ENCODE assay signal across 16 mouse cellular contexts in the genomic region with DNA sequence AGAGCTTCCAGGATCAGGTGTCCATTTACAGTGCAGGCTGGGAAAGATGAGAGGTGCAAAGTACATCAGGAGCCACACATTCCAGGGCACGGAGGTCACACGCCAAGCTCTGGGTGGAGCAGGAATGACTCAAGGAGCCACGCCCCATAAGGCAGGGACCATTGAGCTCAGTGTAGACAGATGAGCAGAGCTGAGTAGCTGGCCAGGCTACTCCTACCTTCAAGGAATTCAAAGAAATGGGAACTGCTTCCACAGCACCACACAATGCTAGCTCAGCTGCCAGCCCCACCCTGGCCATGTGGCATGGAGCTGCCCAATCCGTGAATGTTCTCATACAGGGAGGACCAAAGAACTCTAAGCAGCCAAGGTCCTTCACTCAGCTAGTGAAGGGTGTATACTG. TPM values are rescaled to one million over a fixed set of nuclear protein-coding genes. Genes with fewer than 3 reads are reported as not detected.
A peak's percentile ranks its signal among the peaks of the same experiment; 100 is the strongest.
DNase-seq lines count a peak whose midpoint lies in the region; ATAC-seq and TF ChIP-seq lines count a peak whose summit lies in the region.
"Had no signal": no experiment of that assay in that cellular context is flagged by ENCODE, and none has a peak within 500 bp of the region (broad histone marks: within the 10 kb centered on the region; RNA-seq: fewer than 3 reads in every experiment).

No protein-coding gene starts in this region.

- no peaks in the 10 kb centered on the region for H3K79me3 ChIP-seq in C2C12 (ENCODE audit: low read depth)

- H3K4me3 ChIP-seq in C2C12 (ENCODE audit: insufficient read depth, poor library complexity, severe bottlenecking), result no peak overlapping the region
- no peak overlapping the region for H3K4me3 ChIP-seq in intestine, embryonic 15.5 days (replicated peaks)
- no peak overlapping the region for H3K4me3 ChIP-seq in stomach, embryonic 14.5 days (ENCODE audit: low read depth, low read length)
- no peak overlapping the region for H3K4me3 ChIP-seq in hindbrain, embryonic 13.5 days
- H3K4me3 ChIP-seq in midbrain, embryonic 16.5 days (ENCODE audit: low read depth, low read length), result no peak overlapping the region
- H3K4me3 ChIP-seq: forebrain, embryonic 15.5 days had no signal

- H3K4me2 ChIP-seq in intestine, embryonic 15.5 days (replicated peaks), result no peak overlapping the region; the same call in 1 of the 2 replicates
- no peak overlapping the region for H3K4me2 ChIP-seq in stomach, embryonic 14.5 days (replicated peaks; ENCODE audit: low read depth, low read length)
- H3K4me2 ChIP-seq in hindbrain, embryonic 13.5 days, result no peak overlapping the region
- H3K4me2 ChIP-seq in midbrain, embryonic 16.5 days (ENCODE audit: low read length), result no peak overlapping the region
- H3K4me2 ChIP-seq: forebrain, embryonic 15.5 days; heart, embryonic 11.5 days had no signal

- no peaks in the 10 kb centered on the region for H3K79me2 ChIP-seq in C2C12 (ENCODE audit: control insufficient read depth, insufficient read depth)

- H3K4me1 ChIP-seq in intestine, embryonic 15.5 days (replicated peaks), result no peaks in the 10 kb centered on the region
- H3K4me1 ChIP-seq in stomach, embryonic 14.5 days (ENCODE audit: control insufficient read depth, insufficient read depth, low read length), result no peaks in the 10 kb centered on the region
- H3K4me1 ChIP-seq in hindbrain, embryonic 13.5 days (replicated peaks), result no peaks in the 10 kb centered on the region
- H3K4me1 ChIP-seq in midbrain, embryonic 16.5 days (ENCODE audit: control insufficient read depth, insufficient read depth, low read length), result no peaks in the 10 kb centered on the region
- H3K4me1 ChIP-seq: forebrain, embryonic 15.5 days had no signal

- H3K36me3 ChIP-seq in C2C12 (ENCODE audit: control insufficient read depth, insufficient read depth), result no peaks in the 10 kb centered on the region
- no peaks in the 10 kb centered on the region for H3K36me3 ChIP-seq in intestine, embryonic 15.5 days
- no peaks in the 10 kb centered on the region for H3K36me3 ChIP-seq in stomach, embryonic 14.5 days (ENCODE audit: control insufficient read depth, insufficient read depth, low read length)
- H3K36me3 ChIP-seq in hindbrain, embryonic 13.5 days, result no peaks in the 10 kb centered on the region
- no peaks in the 10 kb centered on the region for H3K36me3 ChIP-seq in midbrain, embryonic 16.5 days (ENCODE audit: control insufficient read depth, insufficient read depth, low read length)
- H3K36me3 ChIP-seq: forebrain, embryonic 15.5 days had no signal

- no peak overlapping the region for H3K27ac ChIP-seq in intestine, embryonic 15.5 days
- no peak overlapping the region for H3K27ac ChIP-seq in stomach, embryonic 14.5 days (ENCODE audit: low read length)
- no peak overlapping the region for H3K27ac ChIP-seq in hindbrain, embryonic 13.5 days
- H3K27ac ChIP-seq in midbrain, embryonic 16.5 days (ENCODE audit: low read length), result no peak overlapping the region
- H3K27ac ChIP-seq: forebrain, embryonic 15.5 days; liver, embryonic 14.5 days had no signal

- ATAC-seq in intestine, embryonic 15.5 days, result peak; percentile 95
- ATAC-seq in stomach, embryonic 14.5 days (ENCODE audit: insufficient number of reproducible peaks, insufficient read depth, low FRiP score, low read depth), result peak; percentile 57
- ATAC-seq in hindbrain, embryonic 13.5 days (ENCODE audit: low FRiP score), result no peak
- ATAC-seq in midbrain, embryonic 16.5 days, result no peak
- ATAC-seq: forebrain, embryonic 15.5 days had no signal

- H3K27me3 ChIP-seq in C2C12 (ENCODE audit: control insufficient read depth, insufficient read depth, insufficient read length), result no peaks in the 10 kb centered on the region
- H3K27me3 ChIP-seq in intestine, embryonic 15.5 days (replicated peaks), result no peaks in the 10 kb centered on the region
- no peaks in the 10 kb centered on the region for H3K27me3 ChIP-seq in stomach, embryonic 14.5 days (ENCODE audit: control insufficient read depth, insufficient read depth, low read length)
- H3K27me3 ChIP-seq in hindbrain, embryonic 13.5 days, result no peaks in the 10 kb centered on the region
- H3K27me3 ChIP-seq in midbrain, embryonic 16.5 days (ENCODE audit: control insufficient read depth, insufficient read depth, low read depth, low read length), result no peaks in the 10 kb centered on the region
- H3K27me3 ChIP-seq: forebrain, embryonic 15.5 days had no signal

- H3K9ac ChIP-seq in intestine, embryonic 15.5 days, result no peak overlapping the region
- H3K9ac ChIP-seq in stomach, embryonic 14.5 days (replicated peaks; ENCODE audit: low read depth, low read length), result no peak overlapping the region
- H3K9ac ChIP-seq in hindbrain, embryonic 13.5 days, result no peak overlapping the region
- H3K9ac ChIP-seq in midbrain, embryonic 16.5 days (ENCODE audit: low read depth, low read length), result no peak overlapping the region
- H3K9ac ChIP-seq: forebrain, embryonic 15.5 days; liver, embryonic 14.5 days had no signal

- no peaks in the 10 kb centered on the region for H3K9me3 ChIP-seq in intestine, embryonic 15.5 days
- H3K9me3 ChIP-seq in stomach, embryonic 14.5 days (ENCODE audit: control insufficient read depth, low read depth, low read length), result no peaks in the 10 kb centered on the region
- H3K9me3 ChIP-seq in hindbrain, embryonic 13.5 days, result no peaks in the 10 kb centered on the region; the same call in 1 of the 2 replicates
- no peaks in the 10 kb centered on the region for H3K9me3 ChIP-seq in midbrain, embryonic 16.5 days (replicated peaks; ENCODE audit: control insufficient read depth, low read length, poor library complexity, severe bottlenecking)
- H3K9me3 ChIP-seq: forebrain, embryonic 15.5 days had no signal

- TF ChIP-seq CTCF in C2C12 (IDR thresholded peaks at IDR 0.05; ENCODE audit: control insufficient read depth, insufficient read depth, insufficient read length), result no peak

- peak; percentile 34 to 50 for DNase-seq in kidney, adult 8-10 months
- no peak for DNase-seq in kidney, postnatal 10 days
- no peak for DNase-seq in ovary, postnatal 10 days (ENCODE audit: low spot score)
- DNase-seq: cerebellum, adult 8-10 months; embryo, embryonic 11 days; layer of hippocampus, postnatal 36 days had no signal

- no peak overlapping the region for H3ac ChIP-seq in C2C12 (ENCODE audit: control insufficient read depth, insufficient read length, low read depth)

- 69% methylated on average over 4 of the region's 4 CpGs for WGBS in intestine, embryonic 15.5 days
- 73% methylated on average over 4 of the region's 4 CpGs for WGBS in stomach, embryonic 14.5 days
- WGBS in hindbrain, embryonic 13.5 days, result 87% methylated on average over 4 of the region's 4 CpGs
- WGBS in midbrain, embryonic 16.5 days, result 95% methylated on average over 4 of the region's 4 CpGs

TF ChIP-seq in C2C12, 6 proteins besides CTCF, POLR2A, EP300 and RAD21:
- TF ChIP-seq MYOG (IDR thresholded peaks at IDR 0.05; ENCODE audit: control insufficient read depth, extremely low read depth, insufficient read length) (no peak), FOSL1 (IDR thresholded peaks at IDR 0.05; ENCODE audit: insufficient read depth, low read length, poor library complexity, severe bottlenecking) (no peak), MYOD1 (IDR thresholded peaks at IDR 0.05; ENCODE audit: control insufficient read depth, insufficient read length, low read depth) (no peak), MAX (IDR thresholded peaks at IDR 0.05) (peak; percentile 78), USF1 (IDR thresholded peaks at IDR 0.05; ENCODE audit: low read depth) (peak; percentile 79), CEBPB (IDR thresholded peaks at IDR 0.05; ENCODE audit: low read depth) (no peak)

RNA-seq across cellular contexts. Expression of a gene that starts 37.0 kb away (rescaled TPM):
- 79.7 TPM for polyA plus RNA-seq in C2C12 (2012; fragmentation: generic; extraction: Trizol)
- 108 and 138 TPM in 2 replicates for polyA plus RNA-seq in intestine, embryonic 15.5 days (2015; fragmentation: Nextera tagmentation; extraction: Ambion mirVana)
- polyA plus RNA-seq in stomach, embryonic 14.5 days (2014; fragmentation: Nextera tagmentation; extraction: Ambion mirVana), result 128 and 142 TPM in 2 replicates
- polyA plus RNA-seq in hindbrain, embryonic 13.5 days (2015; fragmentation: Nextera tagmentation; extraction: Ambion mirVana), result 323 and 327 TPM in 2 replicates
- polyA plus RNA-seq in midbrain, embryonic 16.5 days (2015; fragmentation: Nextera tagmentation; extraction: Ambion mirVana), result 359 and 368 TPM in 2 replicates

RNA-seq across cellular contexts. Expression of a gene that starts 37.2 kb away (rescaled TPM):
- polyA plus RNA-seq in C2C12 (2012; fragmentation: generic; extraction: Trizol), result 0.35 TPM
- not detected in 2 replicates for polyA plus RNA-seq in intestine, embryonic 15.5 days (2015; fragmentation: Nextera tagmentation; extraction: Ambion mirVana)
- not detected in 2 replicates for polyA plus RNA-seq in stomach, embryonic 14.5 days (2014; fragmentation: Nextera tagmentation; extraction: Ambion mirVana)
- polyA plus RNA-seq in hindbrain, embryonic 13.5 days (2015; fragmentation: Nextera tagmentation; extraction: Ambion mirVana), result not detected in 2 replicates
- polyA plus RNA-seq in midbrain, embryonic 16.5 days (2015; fragmentation: Nextera tagmentation; extraction: Ambion mirVana), result not detected in 2 replicates
- polyA plus RNA-seq: forebrain, embryonic 15.5 days; heart, embryonic 11.5 days; limb, embryonic 11.5 days; thymus, postnatal 0 days had no signal

Comparison
In these comparisons a context has a peak if more than half of its experiments do, and no peak if none do; other contexts are left out.
1. DNase-seq: peak in kidney, adult 8-10 months (2 of 2); none in kidney, postnatal 10 days (single experiment) and ovary, postnatal 10 days (single experiment).
2. ATAC-seq: peak in intestine, embryonic 15.5 days (single experiment) and stomach, embryonic 14.5 days (single experiment); none in hindbrain, embryonic 13.5 days (single experiment) and midbrain, embryonic 16.5 days (single experiment).